Mouse (Mus musculus) megakaryocyte, embryonic 14.5 days (primary cell): ENCODE results near the gene Otud5.

ENCODE experiments used
- FLI1 ChIP-seq: IDR thresholded peaks from 2 replicates; pipeline ENCODE4 v1.6.1; 2012; ENCODE audit warnings: low read length, inconsistent platforms, mixed read lengths
- GATA1 ChIP-seq: IDR thresholded peaks from 3 replicates; pipeline ENCODE4 v1.6.1; 2012; ENCODE audit warnings: mixed read lengths, low read length, inconsistent platforms, borderline replicate concordance

DNA sequence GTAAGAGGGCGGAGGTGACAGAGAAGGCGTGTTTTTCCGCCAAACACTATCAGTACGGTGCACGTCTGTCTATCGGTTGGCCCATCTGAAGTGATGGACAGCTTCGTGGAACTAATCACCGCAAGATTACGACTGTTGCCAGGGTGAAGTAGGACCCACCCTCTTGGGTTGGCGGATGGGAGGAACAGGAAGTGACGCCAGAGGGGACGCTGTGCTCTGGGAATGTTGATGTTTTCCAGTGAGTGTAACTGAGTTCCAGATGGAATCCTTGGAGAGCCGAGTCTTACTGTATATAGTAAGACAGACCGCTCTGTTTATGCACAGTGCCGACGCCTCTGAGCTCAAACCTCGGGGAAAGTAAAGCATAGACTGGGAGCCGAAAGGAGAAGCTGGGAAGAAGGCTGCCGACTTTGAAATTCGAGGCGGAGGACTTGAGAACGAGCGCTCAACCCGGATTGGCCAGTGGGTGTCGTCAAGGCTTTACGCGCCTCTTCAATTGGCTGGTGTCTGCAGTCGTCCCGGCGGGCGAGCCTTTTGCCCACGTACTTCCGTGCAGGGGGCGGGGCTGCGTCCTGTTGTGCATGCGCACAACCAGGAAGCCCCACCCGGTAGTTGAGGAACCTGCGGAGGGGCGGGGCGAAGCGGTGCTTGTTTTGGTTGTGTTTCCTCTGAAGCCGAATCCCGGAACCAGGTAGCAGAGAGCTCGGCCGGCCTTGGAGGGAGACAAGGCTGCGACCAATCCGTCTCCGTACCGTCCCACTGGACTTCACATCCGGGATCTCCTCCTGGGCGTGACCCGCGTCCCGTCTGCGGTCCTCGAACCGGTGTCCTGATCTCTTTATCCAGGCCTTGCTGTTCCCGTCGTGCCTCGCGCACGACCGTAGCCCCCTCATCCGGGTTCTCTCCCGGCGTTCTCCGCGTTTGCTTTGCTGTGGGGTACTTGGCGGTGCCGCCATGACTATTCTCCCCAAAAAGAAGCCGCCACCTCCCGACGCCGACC, at the start of gene Otud5:
- TF ChIP-seq GATA1 = peak; percentile 81; the same call in 2 of the 3 replicates
- no peak for TF ChIP-seq FLI1
